Mouse (Mus musculus) heart, embryonic 16.5 days (tissue): Measurements from ENCODE around the gene Chl1. TPM values are rescaled to one million over a fixed set of nuclear protein-coding genes. Genes with fewer than 3 reads are reported as not detected.

ENCODE experiments used
- ATAC-seq: fragments of 200-750 bp; cut with Nextera tagmentation; replicated peaks from 2 replicates; pipeline ENCODE4 v1.8.0; 2017; ENCODE audit warnings: moderate number of reproducible peaks; ENCODE audit not compliant: insufficient read depth, low FRiP score; ENCODE audit errors: extremely low read depth
- H3K27ac ChIP-seq: fragments of 300-500 bp; sonication (generic); 2 replicates; pipeline ENCODE4 v1.5.1; 2014; ENCODE audit warnings: mild to moderate bottlenecking, low read length, control low read depth, moderate library complexity
- H3K27me3 ChIP-seq: fragments of 300-500 bp; sonication (generic); 2 replicates; pipeline ENCODE4 v1.6.1; 2014; ENCODE audit warnings: low read length, mixed read lengths; ENCODE audit not compliant: control insufficient read depth, insufficient read depth
- H3K36me3 ChIP-seq: fragments of 300-500 bp; sonication (generic); 2 replicates; pipeline ENCODE4 v1.6.1; 2014; ENCODE audit not compliant: control insufficient read depth, insufficient read depth
- H3K4me1 ChIP-seq: fragments of 300-500 bp; sonication (generic); 2 replicates; pipeline ENCODE4 v1.6.1; 2014; ENCODE audit warnings: low read length, mixed read lengths; ENCODE audit not compliant: control insufficient read depth, insufficient read depth
- H3K4me2 ChIP-seq: fragments of 300-500 bp; sonication (generic); 2 replicates; pipeline ENCODE4 v1.6.1; 2014; ENCODE audit warnings: low read depth, mild to moderate bottlenecking, control low read depth, low read length
- H3K4me3 ChIP-seq: fragments of 300-500 bp; sonication (generic); 2 replicates; pipeline ENCODE4 v1.5.1; 2014; ENCODE audit warnings: mild to moderate bottlenecking, control low read depth, low read length
- H3K9ac ChIP-seq: fragments of 300-500 bp; sonication (generic); 2 replicates; pipeline ENCODE4 v1.6.1; 2014; ENCODE audit warnings: low read length, control low read depth
- H3K9me3 ChIP-seq: fragments of 300-500 bp; sonication (generic); replicated peaks from 2 replicates; pipeline ENCODE4 v1.6.1; 2016; ENCODE audit warnings: low read length; ENCODE audit not compliant: control insufficient read depth
- WGBS: fragments of 180-500 bp; shearing (Covaris S2); extraction: QIAGEN DNeasy Blood & Tissue Kit; methylation state at CpG from one replicate; pipeline ENCODE4 v1.1.7; 2014; 5-methylcytosine and 5-hydroxymethylcytosine counted together
- polyA plus RNA-seq: library from polyadenylated mRNA; unstranded; fragments of >200 nt; fragmentation: Nextera tagmentation; extraction: Ambion mirVana; gene quantifications from 2 replicates; pipeline ENCODE4 v1.2.1, GENCODE M21; 2015

The Chl1 gene
- polyA plus RNA-seq, 1 experiment from 2014 or later: 0.13 TPM

GRCm38 (mm10) chr6:103559344-103559743 is 49.0 kb downstream of the Chl1 start:
- ATAC-seq: no peak
- Histone ChIP-seq H3K4me3 (no peak overlapping the region), H3K4me2 (no peak overlapping the region), H3K27ac (no peak overlapping the region), H3K36me3 (no peaks in the 10 kb centered on the region), H3K4me1 (peaks cover 4% of the 10 kb centered on the region), H3K9ac (no peak overlapping the region), H3K9me3 (no peaks in the 10 kb centered on the region), H3K27me3 (no peaks in the 10 kb centered on the region)
- 72% methylated on average over 2 of the region's 2 CpGs for WGBS

- Histone ChIP-seq H3K4me2 (no peak overlapping the region), H3K9me3 (no peaks in the 10 kb centered on the region), H3K4me1 (no peaks in the 10 kb centered on the region), H3K4me3 (no peak overlapping the region), H3K27ac (no peak overlapping the region), H3K36me3 (no peaks in the 10 kb centered on the region), H3K27me3 (no peaks in the 10 kb centered on the region), H3K9ac (no peak overlapping the region)
- ATAC-seq: no peak
- WGBS: 71% methylated on average over 6 of the region's 6 CpGs
These were observed 54.4 kb downstream of the Chl1 start for GRCm38 (mm10) chr6:103564811-103565210.

GRCm38 (mm10) chr6:103567247-103567646 is 56.9 kb downstream of the Chl1 start:
- Histone ChIP-seq H3K4me2 (no peak overlapping the region), H3K4me3 (no peak overlapping the region), H3K4me1 (no peaks in the 10 kb centered on the region), H3K9ac (no peak overlapping the region), H3K36me3 (no peaks in the 10 kb centered on the region), H3K9me3 (no peaks in the 10 kb centered on the region), H3K27ac (no peak overlapping the region), H3K27me3 (no peaks in the 10 kb centered on the region)
- ATAC-seq: no peak
- WGBS: 59% methylated on average over 2 of the region's 2 CpGs

- H3K4me2 ChIP-seq: no peak overlapping the region
- WGBS: 76% methylated on average over 1 of the region's 1 CpGs
- H3K27me3 ChIP-seq: no peaks in the 10 kb centered on the region
- H3K4me1 ChIP-seq: no peaks in the 10 kb centered on the region
- no peak overlapping the region for H3K27ac ChIP-seq
- H3K9me3 ChIP-seq: no peaks in the 10 kb centered on the region
- no peak for ATAC-seq
- no peaks in the 10 kb centered on the region for H3K36me3 ChIP-seq
- no peak overlapping the region for H3K9ac ChIP-seq
- no peak overlapping the region for H3K4me3 ChIP-seq
These were observed 62.3 kb downstream of the Chl1 start for GRCm38 (mm10) chr6:103572659-103573058.

DNA sequence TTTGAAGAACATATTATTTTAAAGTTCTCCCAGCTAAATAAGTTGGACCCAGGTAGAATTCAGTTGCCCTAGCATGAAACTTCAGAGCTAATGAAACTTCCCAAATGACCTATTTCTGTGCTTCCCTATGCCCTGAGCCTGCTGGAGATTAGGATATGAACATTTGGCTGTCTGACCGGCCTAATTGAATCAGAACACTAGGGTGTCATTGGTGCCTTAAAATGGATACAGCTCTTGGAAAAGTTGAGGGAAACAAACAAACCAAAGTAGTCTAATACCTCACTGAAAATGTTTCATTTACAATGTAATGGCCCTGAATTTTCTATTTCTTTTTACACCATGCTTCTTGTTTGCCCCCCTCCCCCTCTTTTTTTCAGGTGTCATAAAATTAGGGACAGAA is 73.8 kb downstream of the Chl1 start:
- no peaks in the 10 kb centered on the region for H3K36me3 ChIP-seq
- H3K4me2 ChIP-seq: no peak overlapping the region
- WGBS: 87% methylated on average over 1 of the region's 1 CpGs
- no peaks in the 10 kb centered on the region for H3K4me1 ChIP-seq
- H3K9ac ChIP-seq: no peak overlapping the region
- no peak overlapping the region for H3K4me3 ChIP-seq
- no peak for ATAC-seq
- H3K27ac ChIP-seq: no peak overlapping the region
- H3K27me3 ChIP-seq: no peaks in the 10 kb centered on the region
- no peaks in the 10 kb centered on the region for H3K9me3 ChIP-seq

DNA sequence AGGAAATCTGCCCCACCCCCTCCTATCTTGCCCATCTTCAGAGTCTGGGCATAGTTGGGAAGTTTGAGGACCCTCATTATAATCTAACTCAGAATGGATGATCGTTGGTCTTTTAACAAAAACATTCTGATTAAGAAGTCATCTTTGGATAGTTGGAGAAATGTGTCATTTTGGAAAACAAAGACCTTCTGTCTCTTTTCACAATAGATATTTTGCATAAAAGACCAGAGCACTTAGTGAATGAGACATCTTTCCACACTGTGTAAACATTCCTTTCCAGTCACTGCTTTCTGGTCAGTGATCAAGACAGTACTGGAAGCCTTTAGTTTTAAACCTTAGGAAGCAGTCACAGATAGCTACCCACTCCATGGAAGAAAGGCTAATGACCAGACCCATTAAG is 75.3 kb downstream of the Chl1 start:
- Histone ChIP-seq H3K36me3 (no peaks in the 10 kb centered on the region), H3K9me3 (no peaks in the 10 kb centered on the region), H3K27me3 (no peaks in the 10 kb centered on the region), H3K4me1 (no peaks in the 10 kb centered on the region), H3K4me3 (no peak overlapping the region), H3K4me2 (no peak overlapping the region), H3K27ac (no peak overlapping the region), H3K9ac (no peak overlapping the region)
- 50% methylated on average over 1 of the region's 1 CpGs for WGBS
- ATAC-seq: no peak

GRCm38 (mm10) chr6:103586081-103586480 is 75.7 kb downstream of the Chl1 start:
- H3K36me3 ChIP-seq: no peaks in the 10 kb centered on the region
- no peaks in the 10 kb centered on the region for H3K4me1 ChIP-seq
- no peaks in the 10 kb centered on the region for H3K9me3 ChIP-seq
- no peaks in the 10 kb centered on the region for H3K27me3 ChIP-seq
- no peak overlapping the region for H3K4me2 ChIP-seq
- no peak for ATAC-seq
- WGBS: 42% methylated on average over 1 of the region's 1 CpGs
- no peak overlapping the region for H3K9ac ChIP-seq
- H3K4me3 ChIP-seq: no peak overlapping the region
- no peak overlapping the region for H3K27ac ChIP-seq

GRCm38 (mm10) chr6:103602070-103602469 is 91.7 kb downstream of the Chl1 start:
- H3K9me3 ChIP-seq: no peaks in the 10 kb centered on the region
- H3K9ac ChIP-seq: no peak overlapping the region
- no peak overlapping the region for H3K4me2 ChIP-seq
- 59% methylated on average over 4 of the region's 4 CpGs for WGBS
- H3K27ac ChIP-seq: no peak overlapping the region
- no peaks in the 10 kb centered on the region for H3K36me3 ChIP-seq
- H3K27me3 ChIP-seq: no peaks in the 10 kb centered on the region
- no peak for ATAC-seq
- no peak overlapping the region for H3K4me3 ChIP-seq
- H3K4me1 ChIP-seq: no peaks in the 10 kb centered on the region

GRCm38 (mm10) chr6:103610656-103611055 is 100.3 kb downstream of the Chl1 start:
- ATAC-seq: no peak
- H3K9ac ChIP-seq: no peak overlapping the region
- H3K4me2 ChIP-seq: no peak overlapping the region
- H3K36me3 ChIP-seq: no peaks in the 10 kb centered on the region
- no peaks in the 10 kb centered on the region for H3K27me3 ChIP-seq
- no peaks in the 10 kb centered on the region for H3K4me1 ChIP-seq
- H3K27ac ChIP-seq: no peak overlapping the region
- no peaks in the 10 kb centered on the region for H3K9me3 ChIP-seq
- WGBS: 79% methylated on average over 3 of the region's 3 CpGs
- no peak overlapping the region for H3K4me3 ChIP-seq

- 71% methylated on average over 3 of the region's 3 CpGs for WGBS
- H3K9ac ChIP-seq: no peak overlapping the region
- H3K27ac ChIP-seq: no peak overlapping the region
- H3K36me3 ChIP-seq: no peaks in the 10 kb centered on the region
- H3K4me2 ChIP-seq: no peak overlapping the region
- no peaks in the 10 kb centered on the region for H3K4me1 ChIP-seq
- H3K9me3 ChIP-seq: no peaks in the 10 kb centered on the region
- no peak for ATAC-seq
- no peaks in the 10 kb centered on the region for H3K27me3 ChIP-seq
- no peak overlapping the region for H3K4me3 ChIP-seq
These were observed 102.2 kb downstream of the Chl1 start for GRCm38 (mm10) chr6:103612626-103613025.
